Mouse (Mus musculus): ENCODE data around the gene Rdm1. TPM values are rescaled to one million over a fixed set of nuclear protein-coding genes. Genes with fewer than 3 reads are reported as not detected.

The Rdm1 gene
- total RNA-seq, 2 experiments from 2014 or later: 43.7 to 52.3 TPM

DNA sequence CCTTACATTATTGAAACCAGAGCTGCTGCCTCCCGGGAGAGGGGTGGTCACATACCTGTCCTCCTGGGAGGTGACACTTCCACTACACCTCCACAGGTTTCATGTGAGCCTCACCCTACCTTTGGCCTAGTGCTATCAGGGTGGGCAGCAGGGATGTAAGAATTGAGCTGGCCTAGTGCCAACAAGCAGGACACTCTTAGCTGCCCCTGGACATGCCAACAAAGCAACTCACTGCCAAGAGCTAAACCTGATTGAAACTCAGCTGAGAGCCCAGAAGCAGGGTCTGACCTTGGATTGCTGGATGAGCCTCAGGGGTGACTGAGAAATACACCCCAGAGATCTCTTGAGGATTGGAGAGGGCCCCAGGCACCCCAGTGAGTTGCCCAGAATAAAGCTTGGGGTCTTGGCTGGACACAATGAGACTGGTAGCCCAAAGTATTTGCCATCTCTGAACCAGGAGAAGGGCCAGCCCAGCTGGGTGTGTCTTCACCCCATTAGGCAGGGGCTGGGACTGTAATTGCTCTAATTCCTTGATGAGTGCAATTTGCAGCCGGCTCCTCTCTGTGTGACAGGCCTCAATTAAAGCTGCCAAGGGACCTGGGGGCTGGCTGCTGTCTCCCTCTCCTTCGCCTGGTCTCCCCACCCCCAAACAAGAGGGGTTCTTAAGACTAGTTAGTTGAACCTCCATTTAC is 53.8 kb downstream of the Rdm1 start:
- no peak for DNase-seq

DNA sequence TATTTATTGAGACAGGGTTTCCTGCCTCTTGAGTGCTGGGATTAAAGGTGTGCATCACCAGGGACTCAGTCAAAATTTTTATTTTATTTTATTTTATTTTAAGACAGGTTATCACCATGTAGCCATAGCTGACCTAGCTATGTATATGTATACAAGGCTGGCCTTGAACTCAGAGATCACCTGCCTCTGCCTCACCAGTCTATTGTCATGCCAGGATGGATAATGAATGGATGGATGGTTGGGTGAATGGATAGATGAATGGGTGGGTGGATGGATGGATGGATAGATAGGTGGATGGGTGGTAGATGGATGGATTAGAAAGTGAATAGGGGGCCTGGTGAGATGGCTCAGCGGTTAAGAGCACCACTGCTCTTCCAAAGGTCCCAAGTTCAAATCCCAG is 55.0 kb downstream of the Rdm1 start:
- DNase-seq: no peak

DNA sequence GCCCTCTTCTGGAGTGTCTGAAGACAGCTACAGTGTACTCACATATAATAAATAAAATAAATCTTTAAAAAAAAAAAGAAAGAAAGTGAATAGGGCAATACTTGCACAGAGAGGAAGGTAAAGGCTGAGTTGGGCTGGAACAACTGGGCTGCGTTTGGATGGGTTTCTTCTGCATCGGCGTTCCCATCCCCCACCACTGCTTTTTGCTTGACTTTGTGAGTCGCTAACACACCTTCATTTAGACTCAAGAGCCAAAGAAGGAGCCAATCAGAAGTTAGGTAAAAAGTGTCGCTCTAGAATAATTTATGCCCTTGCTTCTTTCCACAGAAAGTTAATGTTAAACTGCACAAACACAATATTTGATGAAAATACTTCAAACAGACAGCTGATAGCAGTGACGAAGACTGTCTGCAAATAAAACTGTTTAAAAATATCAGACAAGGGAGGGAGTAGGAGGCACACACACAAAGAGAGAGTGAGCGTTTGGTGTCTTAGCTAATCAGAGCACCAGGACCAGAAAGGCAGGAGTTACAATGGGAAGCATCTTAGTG is 55.5 kb downstream of the Rdm1 start:
- DNase-seq: no peak

Other genes with a start within 250 kb of the Rdm1 start
- gene Aarsd1, start 209.6 kb upstream of the Rdm1 start, total RNA-seq (2021): 10 to 100 TPM; 18.5 to 22.9 TPM
- 10 to 100 TPM in 1 of 2 experiments, 1 to 10 TPM in 1; 6.0 to 10.3 TPM for gene Gm27029, start 202.4 kb upstream of the Rdm1 start, total RNA-seq (2021)
- gene Rundc1, start 202.1 kb upstream of the Rdm1 start, total RNA-seq (2021): 10 to 100 TPM; 11.0 to 11.2 TPM
- 10 to 100 TPM; 52.7 to 61.5 TPM for gene Ptges3l, start 201.9 kb upstream of the Rdm1 start, total RNA-seq (2021)
- 10 to 100 TPM; 45.0 to 48.0 TPM for gene Rpl27, start 184.9 kb upstream of the Rdm1 start, total RNA-seq (2021)
- gene Ifi35, start 178.8 kb upstream of the Rdm1 start, total RNA-seq (2021): 10 to 100 TPM; 14.0 to 16.2 TPM
- gene Rnd2, start 162.2 kb upstream of the Rdm1 start, total RNA-seq (2021): 1 to 10 TPM; 5.1 to 6.2 TPM
- 10 to 100 TPM; 23.7 to 24.6 TPM for gene Vat1, start 161.0 kb upstream of the Rdm1 start, total RNA-seq (2021)
- under 1 TPM; 0.27 to 0.31 TPM for gene Brca1, start 75.2 kb upstream of the Rdm1 start, total RNA-seq (2021)
- 100 to 1,000 TPM in 1 of 2 experiments, 10 to 100 TPM in 1; 94.7 to 131 TPM for gene Nbr1, start 75.0 kb upstream of the Rdm1 start, total RNA-seq (2021)
- gene Tmem106a, start 45.0 kb upstream of the Rdm1 start, total RNA-seq (2021): 1 to 10 TPM; 3.2 to 5.9 TPM
- gene Gm11634, start 27.9 kb upstream of the Rdm1 start, total RNA-seq (2021): not detected
- gene Arl4d, start 38.3 kb downstream of the Rdm1 start, total RNA-seq (2021): 10 to 100 TPM; 19.6 to 22.5 TPM
- 10 to 100 TPM; 16.4 to 17.2 TPM for gene Dhx8, start 105.7 kb downstream of the Rdm1 start, total RNA-seq (2021)
- gene Etv4, start 158.2 kb downstream of the Rdm1 start, total RNA-seq (2021): under 1 TPM; 0.21 to 0.32 TPM

All from heart, adult 18-20 months (tissue).